Mouse (Mus musculus) E14TG2a.4 (cell line): Measurements from ENCODE around the gene Pinlyp.

Experiments
- CTCF ChIP-seq: conservative IDR thresholded peaks from 2 replicates; pipeline ENCODE4 v1.5.1; 2014; ENCODE audit warnings: low read length
- NANOG ChIP-seq: IDR thresholded peaks from 2 replicates; pipeline ENCODE4 v1.6.1; 2014; ENCODE audit warnings: borderline replicate concordance, low read length, mixed read lengths

DNA sequence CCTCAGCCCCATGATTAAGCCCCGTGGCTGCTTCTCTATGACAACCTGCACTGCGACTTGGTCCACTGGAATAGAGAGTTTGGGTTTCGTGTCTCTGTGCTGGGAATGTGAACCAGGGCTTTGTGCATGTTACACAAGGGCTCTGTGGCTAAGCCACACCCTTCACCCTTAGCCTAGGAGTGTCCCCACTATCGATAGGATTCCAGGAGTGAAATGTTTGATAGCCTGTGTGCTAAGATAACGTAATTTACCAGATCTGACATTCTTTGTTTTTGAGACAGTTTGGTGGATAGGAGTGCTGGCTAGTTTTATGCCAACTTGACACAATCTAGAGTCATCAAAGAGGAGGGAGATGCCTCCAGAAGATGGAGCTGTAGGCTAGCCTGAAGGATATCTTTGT lies 45.8 kb upstream of the Pinlyp start:
- TF ChIP-seq CTCF, result no peak
- TF ChIP-seq NANOG, result no peak
